Mouse (Mus musculus) lung, postnatal 0 days (tissue): ENCODE results near the gene P2rx4.

Experiments
- CTCF ChIP-seq: IDR thresholded peaks from 2 replicates; pipeline ENCODE4 v1.5.1; 2016; ENCODE audit warnings: antibody characterized with exemption, mild to moderate bottlenecking
- EP300 ChIP-seq: IDR thresholded peaks from 2 replicates; pipeline ENCODE4 v1.6.1; 2016; ENCODE audit warnings: antibody characterized with exemption, mild to moderate bottlenecking, control low read depth

GRCm38 (mm10) chr5:122672298-122672697 lies 35.0 kb upstream of the P2rx4 start:
- TF ChIP-seq CTCF, result no peak
- TF ChIP-seq EP300, result no peak
